Comparison of ENCODE assay signal across 8 mouse cellular contexts in the genomic region with DNA sequence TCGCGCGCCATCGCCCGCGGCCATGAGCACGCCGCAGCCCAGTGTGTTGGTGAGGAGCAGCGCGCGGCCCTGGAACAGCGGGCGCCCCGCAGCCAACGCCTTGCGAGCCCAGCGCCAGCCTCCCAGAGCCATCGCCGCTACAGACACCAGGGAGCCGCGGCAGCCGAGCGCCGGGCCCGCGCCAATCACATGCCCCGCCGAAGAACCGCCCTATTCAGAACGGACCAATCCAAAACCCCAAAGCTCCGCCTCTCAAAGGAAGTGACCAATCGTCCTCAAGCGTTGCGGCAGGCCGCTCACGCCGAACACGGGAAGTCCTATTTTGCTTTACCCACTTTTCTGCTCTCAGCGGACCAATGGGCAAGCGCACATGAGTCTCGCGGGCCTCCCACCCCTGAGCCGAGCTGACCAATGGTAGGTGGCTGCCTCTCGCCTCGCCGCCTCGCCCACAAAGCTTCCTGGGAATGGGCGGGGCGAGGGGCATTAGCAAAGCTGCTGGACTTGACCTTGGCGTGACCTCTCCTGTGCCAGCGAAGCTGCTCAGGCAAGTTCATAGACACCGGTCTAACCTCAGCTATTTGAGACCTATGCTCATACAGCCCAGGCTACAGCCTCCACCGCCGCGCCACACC. TPM values are rescaled to one million over a fixed set of nuclear protein-coding genes. Genes with fewer than 3 reads are reported as not detected.
DNase-seq lines count a peak whose midpoint lies in the region; ATAC-seq and TF ChIP-seq lines count a peak whose summit lies in the region.

A gene (minus strand): TSS at position 172 of the 632 bp plus-strand sequence.

- peaks cover 38% of the 10 kb centered on the region for H3K36me3 ChIP-seq in hindbrain, embryonic 13.5 days

- H3K27me3 ChIP-seq in Patski, result no peaks in the 10 kb centered on the region
- H3K27me3 ChIP-seq in hindbrain, embryonic 13.5 days, result peaks cover 3% of the 10 kb centered on the region; the same call in 1 of the 2 replicates

- ATAC-seq in Patski, result peak; percentile 95
- peak; percentile 95 for ATAC-seq in hindbrain, embryonic 13.5 days (ENCODE audit: low FRiP score)

- CTCF ChIA-PET in Patski (lab: Charles Lee), result interaction anchor here (0.8 to 3.1 kb wide), 5 partner anchors 8 to 61 kb away, joined by 3 to 9 read pairs (median 3); a partner anchor contains a TSS

- no peaks in the 10 kb centered on the region for H3K9me3 ChIP-seq in hindbrain, embryonic 13.5 days

- H3K27ac ChIP-seq in hindbrain, embryonic 13.5 days, result peak within 1 kb of the TSS; percentile 87

- peak within 1 kb of the TSS; percentile 70 for H3K4me3 ChIP-seq in hindbrain, embryonic 13.5 days

- DNase-seq in Patski (ENCODE audit: low read depth, low spot score), result peak; percentile 94
- DNase-seq in cerebellum, postnatal 14 days, result peak; percentile 93 to 96
- DNase-seq in frontal cortex, postnatal 14 days (ENCODE audit: low spot score in 2 of 2), result peak; percentile 95 to 98
- peak; percentile 80 to 83 for DNase-seq in layer of hippocampus, postnatal 25 days (ENCODE audit: extremely low spot score in 1 of 2, low spot score in 1 of 2)
- DNase-seq in lung, postnatal 25 days (ENCODE audit: low spot score), result peak; percentile 99
- DNase-seq in retina, embryonic 14.5 days (ENCODE audit: low spot score), result peak; percentile 98
- peak; percentile 91 for DNase-seq in thymus, postnatal 4 days

- in situ Hi-C loops in Patski (cut with MboI; ENCODE audit: low pct_unique_long_range_greater_than_20kb), result no loop called here

- peak within 1 kb of the TSS; percentile 93 for H3K9ac ChIP-seq in hindbrain, embryonic 13.5 days

- WGBS in hindbrain, embryonic 13.5 days, result under 1% methylated on average over 55 of the region's 55 CpGs

- POLR2A ChIA-PET in Patski (lab: Charles Lee), result no interaction called here

- no peak for TF ChIP-seq CTCF in Patski (IDR thresholded peaks at IDR 0.05)

- peak within 1 kb of the TSS; percentile 98 for H3K4me2 ChIP-seq in hindbrain, embryonic 13.5 days

- H3K4me1 ChIP-seq in hindbrain, embryonic 13.5 days (replicated peaks), result peaks cover 50% of the 10 kb centered on the region

RNA-seq across cellular contexts. Expression of the gene that starts here (rescaled TPM):
- 85.2 TPM for polyA plus RNA-seq in Patski (2021)
- polyA plus RNA-seq in hindbrain, embryonic 13.5 days (2015; fragmentation: Nextera tagmentation; extraction: Ambion mirVana), result 40.8 and 44.5 TPM in 2 replicates
- total RNA-seq in layer of hippocampus, postnatal 25 days (2021), result 10 to 100 TPM; 41.7 to 42.2 TPM

Comparison
In these comparisons a context has a peak if more than half of its experiments do, and no peak if none do; other contexts are left out.
1. Peak in every context shown above with its lines: DNase-seq, ATAC-seq, H3K4me3 ChIP-seq and H3K27ac ChIP-seq.